Mouse (Mus musculus): Measurements from ENCODE around the gene Vamp1.

GRCm38 (mm10) chr6:125218963-125219362 is 3.6 kb downstream of the Vamp1 start:
- TF ChIP-seq CTCF (IDR thresholded peaks at IDR 0.05; ENCODE audit: low read depth, low read length) (peak; percentile 57), POLR2A (IDR thresholded peaks at IDR 0.05; ENCODE audit: extremely low read depth, insufficient read depth, low read length) (no peak)
